ENCODE assay signal across 8 mouse cellular contexts in genomic region chr8:107386642-107387041, GRCm38 (mm10). TPM values are rescaled to one million over a fixed set of nuclear protein-coding genes. Genes with fewer than 3 reads are reported as not detected.
A peak's percentile ranks its signal among the peaks of the same experiment; 100 is the strongest.
DNase-seq lines count a peak whose midpoint lies in the region; ATAC-seq and TF ChIP-seq lines count a peak whose summit lies in the region.

No protein-coding gene starts in this region.

- no peaks in the 10 kb centered on the region; the same call in 1 of the 2 replicates for H3K4me1 ChIP-seq in intestine, postnatal 0 days (replicated peaks; ENCODE audit: control insufficient read depth, insufficient read depth, low read length)
- H3K4me1 ChIP-seq in intestine, embryonic 16.5 days (ENCODE audit: control insufficient read depth, insufficient read depth, low read length), result peaks cover 6% of the 10 kb centered on the region; the same call in 1 of the 2 replicates
- peaks cover 13% of the 10 kb centered on the region for H3K4me1 ChIP-seq in liver, embryonic 13.5 days (replicated peaks)
- no peaks in the 10 kb centered on the region for H3K4me1 ChIP-seq in forebrain, embryonic 11.5 days (replicated peaks; ENCODE audit: control insufficient read depth, insufficient read depth, low read length)

- H3K4me3 ChIP-seq in intestine, postnatal 0 days (ENCODE audit: low read depth, low read length), result no peak overlapping the region
- H3K4me3 ChIP-seq in intestine, embryonic 16.5 days (ENCODE audit: low read length), result no peak overlapping the region
- H3K4me3 ChIP-seq in liver, embryonic 13.5 days (replicated peaks), result no peak overlapping the region
- H3K4me3 ChIP-seq in forebrain, embryonic 11.5 days (ENCODE audit: low read depth, low read length), result no peak overlapping the region

- H3K9ac ChIP-seq in intestine, postnatal 0 days (ENCODE audit: low read depth, low read length), result no peak overlapping the region
- no peak overlapping the region for H3K9ac ChIP-seq in intestine, embryonic 16.5 days (ENCODE audit: low read depth, low read length)
- H3K9ac ChIP-seq in liver, embryonic 13.5 days, result no peak overlapping the region
- no peak overlapping the region for H3K9ac ChIP-seq in forebrain, embryonic 11.5 days (ENCODE audit: low read length)

- WGBS in intestine, postnatal 0 days, result 22% methylated on average over 3 of the region's 3 CpGs
- 28% methylated on average over 3 of the region's 3 CpGs for WGBS in intestine, embryonic 16.5 days
- 28% methylated on average over 3 of the region's 3 CpGs for WGBS in liver, embryonic 13.5 days (ENCODE audit: insufficient replicate concordance)
- 30% methylated on average over 3 of the region's 3 CpGs for WGBS in forebrain, embryonic 11.5 days

- no peaks in the 10 kb centered on the region for H3K36me3 ChIP-seq in intestine, postnatal 0 days (ENCODE audit: control insufficient read depth, insufficient read depth)
- H3K36me3 ChIP-seq in intestine, embryonic 16.5 days (ENCODE audit: control insufficient read depth, insufficient read depth, low read length), result no peaks in the 10 kb centered on the region
- no peaks in the 10 kb centered on the region for H3K36me3 ChIP-seq in liver, embryonic 13.5 days
- H3K36me3 ChIP-seq in forebrain, embryonic 11.5 days (ENCODE audit: control insufficient read depth, insufficient read depth, low read length), result no peaks in the 10 kb centered on the region

- no peaks in the 10 kb centered on the region for H3K27me3 ChIP-seq in intestine, postnatal 0 days (replicated peaks; ENCODE audit: control insufficient read depth, insufficient read depth, low read length)
- no peaks in the 10 kb centered on the region for H3K27me3 ChIP-seq in intestine, embryonic 16.5 days (replicated peaks; ENCODE audit: control insufficient read depth, insufficient read depth, low read length)
- H3K27me3 ChIP-seq in liver, embryonic 13.5 days, result no peaks in the 10 kb centered on the region; the same call in 1 of the 2 replicates
- H3K27me3 ChIP-seq in forebrain, embryonic 11.5 days (ENCODE audit: control insufficient read depth, insufficient read depth, low read length), result no peaks in the 10 kb centered on the region

- TF ChIP-seq CTCF in intestine, postnatal 0 days (IDR thresholded peaks at IDR 0.05; ENCODE audit: low read depth), result peak; percentile 79

- no peak overlapping the region for H3K27ac ChIP-seq in intestine, postnatal 0 days (ENCODE audit: low read depth, low read length)
- no peak overlapping the region for H3K27ac ChIP-seq in intestine, embryonic 16.5 days (ENCODE audit: low read length)
- H3K27ac ChIP-seq in liver, embryonic 13.5 days, result no peak overlapping the region; the same call in 1 of the 2 replicates
- no peak overlapping the region for H3K27ac ChIP-seq in forebrain, embryonic 11.5 days (ENCODE audit: low read depth, low read length)

- peak; percentile 78 for DNase-seq in ES-CJ7 (ENCODE audit: low read depth, low spot score)
- DNase-seq in c-Kit-positive CD71-positive TER-119-negative erythroid progenitor cells, embryonic 14.5 days (ENCODE audit: low read depth), result peak; percentile 70
- peak; percentile 41 for DNase-seq in liver, embryonic 13.5 days
- no peak for DNase-seq in right cerebral cortex, adult 18-20 months
- DNase-seq in forebrain, embryonic 11.5 days (ENCODE audit: low spot score), result no peak
- DNase-seq in thymus, postnatal 25 days, result no peak

- no peak overlapping the region for H3K4me2 ChIP-seq in intestine, postnatal 0 days (replicated peaks; ENCODE audit: low read depth)
- no peak overlapping the region for H3K4me2 ChIP-seq in intestine, embryonic 16.5 days (ENCODE audit: low read depth, low read length)
- H3K4me2 ChIP-seq in liver, embryonic 13.5 days, result no peak overlapping the region
- H3K4me2 ChIP-seq in forebrain, embryonic 11.5 days (ENCODE audit: low read depth, low read length, severe bottlenecking), result no peak overlapping the region

- ATAC-seq in intestine, postnatal 0 days, result no peak
- ATAC-seq in intestine, embryonic 16.5 days, result no peak
- ATAC-seq in liver, embryonic 13.5 days (ENCODE audit: low read depth), result 0 out of 2 replicates have a peak, but pooled peaks have one; percentile 45
- no peak for ATAC-seq in forebrain, embryonic 11.5 days (replicated peaks; ENCODE audit: low FRiP score)

- no peaks in the 10 kb centered on the region for H3K9me3 ChIP-seq in intestine, postnatal 0 days (ENCODE audit: control insufficient read depth)
- H3K9me3 ChIP-seq in intestine, embryonic 16.5 days (ENCODE audit: control insufficient read depth, low read length), result no peaks in the 10 kb centered on the region
- no peaks in the 10 kb centered on the region for H3K9me3 ChIP-seq in liver, embryonic 13.5 days (replicated peaks)
- H3K9me3 ChIP-seq in forebrain, embryonic 11.5 days (ENCODE audit: control insufficient read depth, low read length), result no peaks in the 10 kb centered on the region

RNA-seq across cellular contexts. Expression of gene Nqo1, which starts 16.4 kb away (rescaled TPM):
- 30.6 and 34.1 TPM in 2 replicates for polyA plus RNA-seq in intestine, postnatal 0 days (2015; fragmentation: Nextera tagmentation; extraction: Ambion mirVana)
- polyA plus RNA-seq in intestine, embryonic 16.5 days (2015; fragmentation: Nextera tagmentation; extraction: Ambion mirVana), result 17.1 and 17.5 TPM in 2 replicates
- polyA plus RNA-seq in liver, embryonic 13.5 days (2015; fragmentation: Nextera tagmentation; extraction: Ambion mirVana), result 17.8 and 19.7 TPM in 2 replicates
- 6.9 and 8.0 TPM in 2 replicates for polyA plus RNA-seq in forebrain, embryonic 11.5 days (2014; fragmentation: Nextera tagmentation; extraction: Ambion mirVana)

RNA-seq across cellular contexts. Expression of gene Nob1, which starts 38.2 kb away (rescaled TPM):
- polyA plus RNA-seq in intestine, postnatal 0 days (2015; fragmentation: Nextera tagmentation; extraction: Ambion mirVana), result 22.3 and 24.6 TPM in 2 replicates
- polyA plus RNA-seq in intestine, embryonic 16.5 days (2015; fragmentation: Nextera tagmentation; extraction: Ambion mirVana), result 68.2 and 73.5 TPM in 2 replicates
- polyA plus RNA-seq in liver, embryonic 13.5 days (2015; fragmentation: Nextera tagmentation; extraction: Ambion mirVana), result 47.8 and 52.0 TPM in 2 replicates
- polyA plus RNA-seq in forebrain, embryonic 11.5 days (2014; fragmentation: Nextera tagmentation; extraction: Ambion mirVana), result 81.5 and 88.7 TPM in 2 replicates

RNA-seq across cellular contexts. Expression of gene Wwp2, which starts 49.5 kb away (rescaled TPM):
- 34.9 and 37.4 TPM in 2 replicates for polyA plus RNA-seq in intestine, postnatal 0 days (2015; fragmentation: Nextera tagmentation; extraction: Ambion mirVana)
- polyA plus RNA-seq in intestine, embryonic 16.5 days (2015; fragmentation: Nextera tagmentation; extraction: Ambion mirVana), result 41.6 and 42.0 TPM in 2 replicates
- polyA plus RNA-seq in liver, embryonic 13.5 days (2015; fragmentation: Nextera tagmentation; extraction: Ambion mirVana), result 27.7 and 35.0 TPM in 2 replicates
- polyA plus RNA-seq in forebrain, embryonic 11.5 days (2014; fragmentation: Nextera tagmentation; extraction: Ambion mirVana), result 51.1 and 59.3 TPM in 2 replicates

Comparison
In these comparisons a context has a peak if more than half of its experiments do, and no peak if none do; other contexts are left out.
1. DNase-seq: peak in ES-CJ7 (single experiment), c-Kit-positive CD71-positive TER-119-negative erythroid progenitor cells, embryonic 14.5 days (single experiment) and liver, embryonic 13.5 days (single experiment); none in right cerebral cortex, adult 18-20 months (single experiment), forebrain, embryonic 11.5 days (single experiment) and thymus, postnatal 25 days (single experiment).